Comparison of ENCODE assay signal across 9 mouse cellular contexts in genomic region chrX:129303987-129304386, GRCm38 (mm10).
DNase-seq lines count a peak whose midpoint lies in the region; ATAC-seq and TF ChIP-seq lines count a peak whose summit lies in the region.
"Had no signal": no experiment of that assay in that cellular context is flagged by ENCODE, and none has a peak within 500 bp of the region (broad histone marks: within the 10 kb centered on the region; RNA-seq: fewer than 3 reads in every experiment).

No protein-coding gene starts in this region.

- peak; percentile 8 to 11 for DNase-seq in urinary bladder, adult 18-20 months (ENCODE audit: low spot score in 2 of 2)
- no peak for DNase-seq in urinary bladder, adult 2 months (ENCODE audit: low spot score)
- peak; percentile 43 for DNase-seq in brain, embryonic 18.5 days (ENCODE audit: low read depth, low spot score)
- peak; percentile 6 for DNase-seq in kidney, postnatal 14 days
- DNase-seq in lung, embryonic 14.5 days, result peak; percentile 86
- DNase-seq in right cerebral cortex, postnatal 10 days (ENCODE audit: low spot score in 2 of 2), result peak; percentile 60 to 70
- no peak for DNase-seq in spleen, postnatal 36 days (ENCODE audit: low spot score in 2 of 2)

- peak; percentile 76 for TF ChIP-seq CTCF in lung, embryonic 14.5 days (IDR thresholded peaks at IDR 0.05; ENCODE audit: low read depth)

- H3K36me3 ChIP-seq in forebrain, embryonic 13.5 days (ENCODE audit: poor library complexity, severe bottlenecking), result no peaks in the 10 kb centered on the region
- no peaks in the 10 kb centered on the region for H3K36me3 ChIP-seq in lung, embryonic 14.5 days (ENCODE audit: insufficient read depth)
- H3K36me3 ChIP-seq: neural tube, embryonic 13.5 days had no signal

- H3K9me3 ChIP-seq in forebrain, embryonic 13.5 days (replicated peaks), result no peaks in the 10 kb centered on the region
- H3K9me3 ChIP-seq in lung, embryonic 14.5 days (ENCODE audit: low read depth, low read length), result no peaks in the 10 kb centered on the region
- H3K9me3 ChIP-seq: neural tube, embryonic 13.5 days had no signal

- WGBS in forebrain, embryonic 13.5 days, result 47% methylated on average over 5 of the region's 5 CpGs
- 27% methylated on average over 5 of the region's 5 CpGs for WGBS in lung, embryonic 14.5 days

- ATAC-seq in forebrain, embryonic 13.5 days, result peak; percentile 55; the same call in 1 of the 2 replicates
- no peak for ATAC-seq in lung, embryonic 14.5 days (ENCODE audit: insufficient read depth)

- no peaks in the 10 kb centered on the region for H3K4me1 ChIP-seq in forebrain, embryonic 13.5 days
- no peaks in the 10 kb centered on the region for H3K4me1 ChIP-seq in lung, embryonic 14.5 days (ENCODE audit: insufficient read depth)
- H3K4me1 ChIP-seq: neural tube, embryonic 13.5 days had no signal

- H3K9ac ChIP-seq in forebrain, embryonic 13.5 days, result no peak overlapping the region
- H3K9ac ChIP-seq in lung, embryonic 14.5 days, result no peak overlapping the region
- H3K9ac ChIP-seq: neural tube, embryonic 13.5 days had no signal

- no peak overlapping the region for H3K4me3 ChIP-seq in forebrain, embryonic 13.5 days
- no peak overlapping the region for H3K4me3 ChIP-seq in lung, embryonic 14.5 days (ENCODE audit: low read depth, low read length)
- H3K4me3 ChIP-seq: neural tube, embryonic 13.5 days had no signal

- H3K27ac ChIP-seq in forebrain, embryonic 13.5 days, result no peak overlapping the region
- H3K27ac ChIP-seq in lung, embryonic 14.5 days (ENCODE audit: low read depth), result no peak overlapping the region
- H3K27ac ChIP-seq: neural tube, embryonic 13.5 days had no signal

- no peaks in the 10 kb centered on the region for H3K27me3 ChIP-seq in forebrain, embryonic 13.5 days
- no peaks in the 10 kb centered on the region for H3K27me3 ChIP-seq in lung, embryonic 14.5 days (ENCODE audit: insufficient read depth, low read length)
- H3K27me3 ChIP-seq: neural tube, embryonic 13.5 days had no signal

- no peak overlapping the region for H3K4me2 ChIP-seq in forebrain, embryonic 13.5 days
- H3K4me2 ChIP-seq in lung, embryonic 14.5 days, result no peak overlapping the region
- H3K4me2 ChIP-seq: neural tube, embryonic 13.5 days had no signal

Comparison
In these comparisons a context has a peak if more than half of its experiments do, and no peak if none do; other contexts are left out.
1. DNase-seq: peak in urinary bladder, adult 18-20 months (2 of 2), brain, embryonic 18.5 days (single experiment), kidney, postnatal 14 days (single experiment), lung, embryonic 14.5 days (single experiment) and right cerebral cortex, postnatal 10 days (2 of 2); none in urinary bladder, adult 2 months (single experiment) and spleen, postnatal 36 days (0 of 2).